Mouse (Mus musculus) spleen, postnatal 14 days (tissue): ENCODE measurements around the gene Neurl2.
A peak's percentile ranks its signal among the peaks of the same experiment; 100 is the strongest.
"Not testable (repeated sequence)": the region's sequence is repeated elsewhere in the genome, so short reads cannot be mapped to it uniquely, and the experiment has no call there.

Experiments used
- DNase-seq, 2 experiments: peaks; one replicate each; pipeline ENCODE4 v3.0.0; 2021 to 2022; ENCODE audit warnings: low spot score in 2 of 2

Gene Neurl2

DNA sequence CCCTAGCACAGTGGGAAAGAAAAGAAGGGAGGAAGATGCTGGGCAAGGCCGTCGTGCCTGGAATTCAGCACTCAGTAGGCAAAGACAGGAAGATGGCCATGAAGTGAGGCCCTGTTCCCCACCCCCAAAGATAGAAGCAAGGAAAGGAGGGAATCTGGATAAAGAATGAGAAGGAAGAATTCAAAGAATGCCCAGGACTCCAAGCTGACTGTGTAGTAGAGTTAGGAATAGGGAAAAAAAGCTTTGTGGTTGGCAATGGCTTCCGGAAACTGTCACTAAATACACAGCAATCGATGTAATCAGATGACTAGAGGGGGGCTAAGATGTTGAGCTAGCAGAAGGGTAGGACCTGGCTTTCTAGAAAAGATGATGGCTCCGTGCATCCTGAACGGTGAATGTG, 16.1 kb downstream of the Neurl2 start:
- DNase-seq, result no peak

DNA sequence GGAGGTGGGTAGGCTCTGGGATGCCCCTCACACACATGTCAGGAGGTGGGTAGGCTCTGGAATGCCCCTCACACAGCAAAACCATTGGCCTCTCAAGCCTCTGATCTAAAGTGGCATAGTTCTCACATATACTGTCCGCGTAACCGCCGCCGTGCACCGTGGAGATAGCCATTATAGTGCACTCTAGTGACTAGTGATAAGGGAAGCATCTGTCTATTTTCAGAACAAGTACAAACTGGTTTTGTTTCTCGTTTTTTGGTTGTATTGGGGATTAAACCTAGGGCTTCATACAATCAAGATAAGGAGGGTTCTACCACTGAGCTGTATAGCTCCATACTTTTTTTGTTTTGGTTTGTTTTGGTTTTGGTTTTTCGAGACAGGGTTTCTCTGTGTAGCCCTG, 17.4 kb downstream of the Neurl2 start:
- DNase-seq, result no peak

DNA sequence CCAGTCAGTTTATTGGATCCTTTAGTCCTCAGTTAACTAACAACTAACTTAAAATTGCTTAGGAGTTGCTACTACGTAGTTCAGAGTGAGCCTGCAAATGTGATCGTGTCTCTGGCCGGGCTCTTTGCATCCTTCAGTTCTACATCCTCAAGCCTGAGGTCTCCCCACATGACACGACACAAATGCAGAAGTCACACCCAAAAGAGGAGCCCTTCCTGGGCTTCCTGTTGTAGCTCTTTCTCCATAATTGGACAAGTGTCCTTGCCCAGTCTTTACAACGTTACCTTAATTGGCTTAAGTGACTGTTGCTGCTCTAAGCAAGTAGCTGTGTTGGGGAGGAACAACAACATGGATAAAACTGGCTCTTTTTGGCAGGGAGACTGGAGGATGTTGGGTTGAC, 17.9 kb downstream of the Neurl2 start:
- DNase-seq, result no peak

DNA sequence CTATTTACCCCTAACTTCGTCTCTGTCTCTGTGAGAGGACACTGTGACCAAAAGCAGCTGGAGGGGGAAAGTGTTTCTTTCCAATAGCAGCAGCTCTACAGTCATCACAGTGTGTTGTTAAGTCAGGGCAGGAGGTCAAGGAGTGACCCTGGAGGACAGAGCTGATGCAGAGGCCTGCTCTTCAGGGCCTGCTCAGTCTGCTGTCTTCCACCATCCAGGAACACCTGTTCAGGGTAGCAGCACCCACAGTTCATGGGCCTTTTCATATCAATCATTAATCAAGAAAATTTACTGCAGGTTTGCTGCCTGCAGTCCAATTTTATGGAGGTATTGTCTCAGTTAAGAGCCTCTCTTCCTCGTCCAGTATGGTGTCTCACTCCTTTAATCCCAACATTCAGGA, 19.7 kb downstream of the Neurl2 start:
- DNase-seq, result no peak

DNA sequence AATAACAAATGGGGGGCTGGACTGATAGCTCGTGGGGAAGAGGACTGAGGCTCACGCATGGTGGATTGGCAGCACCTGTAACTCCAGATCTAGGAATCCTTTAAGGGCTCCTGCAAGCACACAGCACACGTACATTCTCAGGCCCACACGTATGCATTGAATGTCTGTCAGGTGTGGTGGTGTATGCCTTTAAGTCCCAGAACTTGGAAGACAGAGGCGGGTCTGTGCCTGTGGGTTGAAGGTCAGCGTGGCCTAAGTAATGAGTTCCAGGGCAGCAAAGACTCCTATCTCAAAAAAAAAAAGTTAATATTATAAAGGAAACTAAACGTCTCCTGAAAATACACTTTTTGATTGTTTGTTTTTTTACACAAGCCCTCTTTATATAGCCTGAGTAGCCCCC, 26.6 kb downstream of the Neurl2 start:
- DNase-seq, result no peak

DNA sequence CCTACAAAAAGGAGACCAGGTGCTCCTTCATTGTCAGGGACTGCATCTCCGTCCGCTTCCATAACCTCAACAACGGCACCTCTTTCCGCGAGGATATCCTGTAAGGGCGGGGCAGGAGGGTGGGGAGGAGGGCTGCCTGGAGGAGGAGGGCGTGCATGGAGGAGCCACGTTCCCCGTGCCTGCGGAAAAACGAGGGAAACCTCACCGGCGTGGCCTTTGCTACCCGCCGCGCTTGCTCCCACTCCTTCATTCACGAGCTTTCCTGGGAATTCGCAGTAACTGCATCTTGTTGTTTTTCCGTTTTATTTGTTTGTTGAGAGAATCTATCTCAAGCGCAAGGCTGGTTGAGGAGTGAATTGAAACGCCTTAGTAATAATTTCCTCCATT, 27.9 kb downstream of the Neurl2 start:
- DNase-seq, result no peak

DNA sequence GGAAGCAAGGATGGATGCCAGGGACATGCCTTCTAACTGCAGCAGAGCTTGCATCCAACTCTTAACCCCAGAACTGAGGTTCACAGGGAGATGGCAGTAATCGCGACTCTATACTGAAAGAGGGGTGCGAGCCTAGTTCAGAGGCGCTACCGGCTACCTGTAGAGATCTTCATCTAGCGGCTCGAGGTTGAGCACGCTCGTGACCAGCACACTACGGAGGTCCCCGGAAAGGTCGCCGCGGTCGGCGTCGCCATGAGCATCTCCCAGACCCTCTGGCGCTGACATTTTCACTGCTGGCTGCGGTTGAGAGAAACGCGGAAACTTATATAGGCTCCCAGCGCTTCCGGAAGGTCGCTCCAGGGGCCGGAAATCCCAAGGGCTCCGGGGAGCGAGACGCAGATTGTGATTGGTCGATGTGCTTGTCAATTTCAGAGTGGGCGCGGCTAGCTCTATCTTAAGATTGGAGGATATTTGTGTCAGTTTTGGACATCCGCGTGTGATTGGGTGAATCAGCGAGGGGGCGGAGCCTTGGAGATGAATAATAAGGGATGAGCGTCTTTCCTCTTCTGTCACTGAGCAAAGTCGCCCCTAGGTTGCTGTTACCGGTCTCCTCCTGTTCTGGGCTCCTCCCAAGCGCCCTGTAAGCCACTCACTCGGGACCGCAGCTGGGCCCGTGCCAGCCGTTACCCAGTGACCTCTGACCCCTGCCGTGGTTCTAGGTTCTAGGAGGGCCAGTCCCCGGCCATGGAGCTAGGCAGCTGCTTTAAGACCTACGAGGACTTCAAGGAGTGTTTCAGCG, 28.5 kb downstream of the Neurl2 start, which contains the start of the genes Acot8 and Zswim3:
TSS of gene Acot8 (minus strand) at position 350 of the 799 bp plus-strand sequence.
TSS of gene Zswim3 (plus strand) at position 566 of the 799 bp plus-strand sequence.
- DNase-seq, result peak; percentile 98

DNA sequence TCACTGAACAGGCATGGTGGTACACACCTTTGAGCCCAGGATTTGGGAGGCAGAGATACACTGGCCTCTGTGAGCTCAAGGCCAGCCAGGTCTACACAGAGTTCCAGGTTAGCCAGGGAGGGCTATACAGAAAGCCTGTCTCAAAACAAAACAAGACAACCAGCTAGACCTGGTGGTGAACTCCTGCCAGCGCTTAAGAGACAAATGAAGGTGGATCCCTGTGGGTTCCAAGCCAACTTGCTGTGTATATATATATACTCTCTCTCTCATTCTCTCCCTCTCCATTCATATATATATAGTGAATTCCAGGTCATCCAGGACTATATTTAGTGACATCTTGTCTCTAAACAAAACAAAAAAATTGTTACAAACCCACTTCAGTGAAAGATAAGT, 29.3 kb downstream of the Neurl2 start:
- no peak for DNase-seq

DNA sequence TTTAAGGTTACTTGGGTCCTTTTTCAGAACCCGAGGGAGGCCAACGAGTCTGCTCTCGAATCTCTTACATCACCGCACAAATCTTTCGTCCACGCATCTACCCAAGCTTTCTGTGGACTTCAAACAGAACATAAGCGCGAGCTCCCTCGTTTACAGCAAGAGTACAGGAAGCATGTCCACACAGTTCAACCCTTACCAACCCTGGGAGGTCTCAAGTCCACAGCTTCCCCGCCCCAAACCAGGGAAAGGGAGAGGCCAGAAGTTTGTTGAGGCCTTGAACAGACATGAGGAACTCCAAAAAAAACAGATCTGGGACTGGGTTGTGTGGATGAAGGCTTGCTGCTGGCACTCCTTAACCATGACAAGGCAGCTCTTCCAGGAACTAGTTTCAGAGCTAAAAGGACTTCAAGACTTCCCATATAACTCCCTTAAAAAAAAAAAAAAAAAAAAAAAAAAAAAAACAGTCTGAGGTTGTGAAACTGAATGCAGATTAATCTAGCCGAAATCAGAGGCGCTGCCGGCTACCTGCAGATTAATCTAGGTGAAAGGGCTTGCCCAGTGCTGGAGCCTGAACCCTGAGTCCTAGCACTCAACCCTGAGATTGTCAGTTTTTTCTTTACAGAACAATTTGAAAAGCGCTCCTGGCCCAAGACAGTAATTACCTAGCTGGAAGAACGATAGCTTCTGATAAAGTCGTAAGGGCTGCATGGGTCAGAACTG, 29.9 kb downstream of the Neurl2 start:
- no peak for DNase-seq

DNA sequence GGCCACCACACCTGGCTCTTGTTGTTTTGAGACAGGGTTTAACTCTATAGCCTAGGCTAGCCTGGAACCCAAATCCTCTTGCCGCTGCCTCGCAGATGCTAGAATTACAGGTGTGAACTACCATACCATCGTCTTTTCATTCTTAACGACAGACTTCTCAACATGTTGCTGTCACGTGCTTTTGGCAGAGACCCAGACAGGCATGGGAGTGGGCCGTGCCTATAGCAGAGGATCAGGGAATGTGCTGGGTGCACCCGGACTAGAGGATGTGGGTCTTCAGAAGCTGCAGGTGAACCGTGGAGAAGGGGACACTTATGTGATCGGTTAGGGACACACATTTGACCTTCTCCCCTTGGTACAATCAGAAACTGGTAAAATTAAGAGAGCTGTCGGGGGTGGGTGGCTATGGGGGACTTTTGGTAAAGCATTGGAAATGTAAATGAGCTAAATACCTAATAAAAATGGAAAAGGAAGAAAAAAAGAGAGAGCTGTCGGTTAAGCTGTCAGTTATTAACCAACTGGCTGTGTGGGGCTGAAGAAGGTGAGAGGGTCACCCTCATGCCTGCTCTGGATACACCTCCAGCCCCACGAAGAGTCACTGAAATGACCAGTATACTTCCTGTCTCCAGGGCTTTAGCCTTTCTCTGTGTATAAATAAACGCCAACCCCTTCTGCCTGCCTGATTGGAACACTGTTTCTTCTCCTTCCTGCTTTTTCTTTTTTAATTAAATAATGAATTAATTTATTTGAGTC, 32.8 kb downstream of the Neurl2 start:
- no peak for DNase-seq

DNA sequence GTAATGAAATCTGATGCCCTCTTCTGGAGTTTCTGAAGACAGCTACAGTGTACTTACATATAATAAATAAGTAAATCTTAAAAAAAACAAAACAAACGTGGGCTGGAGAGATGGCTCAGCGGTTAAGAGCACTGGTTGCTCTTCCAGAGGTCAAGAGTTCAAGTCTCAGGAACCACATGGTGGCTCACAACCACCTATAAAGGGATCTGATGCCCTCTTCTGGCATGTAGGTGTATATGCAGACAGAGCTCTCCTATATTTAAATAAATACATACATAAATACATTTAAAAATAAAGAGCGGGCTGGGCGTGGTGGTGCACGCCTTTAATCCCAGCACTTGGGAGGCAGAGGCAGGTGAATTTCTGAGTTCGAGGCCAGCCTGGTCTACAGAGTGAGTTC, 34.7 kb downstream of the Neurl2 start:
- DNase-seq, result not testable (repeated sequence)

DNA sequence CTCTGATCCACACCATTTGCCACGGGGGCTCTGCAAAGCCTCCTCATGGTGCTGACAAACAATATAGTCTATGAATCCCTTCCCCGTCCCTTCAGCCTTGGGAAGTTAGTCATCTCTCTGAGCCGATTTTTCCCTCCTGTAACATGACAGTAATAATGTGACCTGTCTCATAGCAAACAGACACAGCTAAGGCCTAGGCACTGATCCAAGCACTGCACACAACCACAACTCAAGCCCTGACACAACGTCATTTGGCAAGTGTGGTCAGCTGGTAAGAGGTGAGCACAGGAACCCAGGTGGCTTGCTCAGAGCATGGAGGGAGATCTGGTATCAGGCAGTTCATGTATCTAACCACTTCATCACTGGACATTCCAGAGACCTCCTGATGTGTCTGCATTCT, 37.4 kb downstream of the Neurl2 start:
- DNase-seq, result no peak

DNA sequence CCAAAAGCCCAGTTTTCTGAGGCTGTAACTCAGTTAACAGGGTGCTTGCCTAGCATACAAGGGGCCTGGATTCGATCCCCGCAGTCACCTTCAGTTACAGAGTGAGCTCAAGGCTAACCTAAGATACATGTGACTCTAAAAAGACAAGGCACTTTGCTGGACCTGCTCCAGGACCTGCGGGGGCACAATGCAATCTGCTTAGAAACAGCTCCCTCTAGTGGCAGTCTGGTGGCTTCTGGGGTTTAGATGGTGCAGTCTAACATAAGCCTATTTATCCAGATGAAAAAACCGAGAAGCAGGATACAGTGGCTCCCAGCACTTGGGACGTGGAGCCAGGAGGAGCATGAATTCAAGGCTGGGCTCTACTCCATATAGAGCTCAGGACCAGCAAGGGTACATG, 39.0 kb downstream of the Neurl2 start:
- DNase-seq, result peak; percentile 48 to 76

DNA sequence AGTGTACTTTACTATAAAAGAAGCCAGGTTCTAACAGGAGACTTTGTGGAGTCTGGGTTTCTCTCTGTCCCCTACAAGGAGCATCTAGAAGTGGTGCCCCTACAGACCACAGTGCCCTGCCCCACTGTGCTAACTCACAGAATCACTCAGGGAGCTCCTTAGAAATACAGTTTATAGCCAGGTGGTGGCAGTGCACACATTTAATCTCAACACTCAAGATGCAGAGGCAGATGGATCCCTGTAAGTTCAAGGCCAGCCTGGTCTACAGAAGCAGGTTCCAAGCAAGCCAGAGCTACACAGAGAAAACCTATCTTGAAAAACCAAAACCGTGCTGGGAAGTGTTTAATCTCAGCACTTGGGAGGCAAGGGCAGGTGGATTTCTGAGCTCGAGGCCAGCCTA, 39.5 kb downstream of the Neurl2 start:
- DNase-seq, result no peak

DNA sequence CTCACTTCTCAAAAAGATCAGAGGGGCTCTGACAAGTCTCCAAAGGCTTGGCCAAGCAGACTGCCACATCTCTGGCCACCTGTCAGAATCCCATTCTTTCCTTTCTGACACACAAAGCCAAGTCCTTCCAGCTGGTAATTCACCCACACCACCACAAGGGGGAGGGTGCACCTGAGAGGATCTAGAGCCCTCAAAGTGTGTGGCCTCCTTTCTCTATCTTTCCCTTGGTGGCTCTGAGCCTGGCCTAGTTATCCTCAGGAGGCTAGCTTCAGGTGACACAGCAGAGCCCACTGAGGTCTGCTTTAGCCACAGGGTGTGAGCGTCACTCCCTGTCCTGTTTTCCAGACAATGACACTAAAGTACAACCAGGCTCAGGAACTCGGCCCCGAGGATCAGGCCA, 40.0 kb downstream of the Neurl2 start:
- peak; percentile 38 to 62 for DNase-seq

DNA sequence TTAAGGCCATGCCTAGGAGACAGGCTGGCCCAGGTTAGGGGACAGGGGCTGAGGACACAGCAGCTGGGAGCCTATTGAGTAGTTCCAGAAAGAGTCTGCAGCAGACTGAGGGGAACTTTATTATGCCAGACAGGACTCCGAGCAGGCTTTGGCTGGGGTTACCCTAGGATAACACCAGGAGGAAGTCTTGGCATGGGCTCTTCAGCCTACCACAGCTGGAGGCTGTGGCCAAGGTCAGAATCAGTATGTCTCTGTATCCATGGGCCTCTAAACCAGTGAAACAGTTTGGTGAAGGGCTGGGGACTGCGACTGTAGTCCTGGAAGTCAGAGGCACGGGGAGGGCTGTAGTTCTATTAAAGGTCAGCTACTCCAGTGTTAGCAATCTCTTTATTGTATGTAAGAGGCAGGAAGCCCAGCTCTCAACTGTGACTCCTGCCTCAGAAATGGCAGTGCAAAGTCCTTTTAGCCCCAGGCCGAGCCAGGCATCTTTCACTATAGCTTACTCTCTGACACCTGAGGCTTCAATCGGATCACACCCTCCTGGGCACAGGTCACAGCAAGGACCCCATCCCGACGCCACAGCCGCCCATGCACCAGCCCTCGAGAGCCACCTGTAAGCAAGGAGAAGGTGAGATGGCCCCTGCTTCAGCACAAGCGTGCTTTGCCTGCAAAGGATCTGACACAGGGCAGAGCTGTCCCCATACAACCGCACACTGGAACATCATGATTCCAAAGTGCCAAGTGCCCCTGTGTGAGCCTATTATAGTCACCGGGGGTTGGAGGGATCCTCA, 40.7 kb downstream of the Neurl2 start:
- no peak for DNase-seq

DNA sequence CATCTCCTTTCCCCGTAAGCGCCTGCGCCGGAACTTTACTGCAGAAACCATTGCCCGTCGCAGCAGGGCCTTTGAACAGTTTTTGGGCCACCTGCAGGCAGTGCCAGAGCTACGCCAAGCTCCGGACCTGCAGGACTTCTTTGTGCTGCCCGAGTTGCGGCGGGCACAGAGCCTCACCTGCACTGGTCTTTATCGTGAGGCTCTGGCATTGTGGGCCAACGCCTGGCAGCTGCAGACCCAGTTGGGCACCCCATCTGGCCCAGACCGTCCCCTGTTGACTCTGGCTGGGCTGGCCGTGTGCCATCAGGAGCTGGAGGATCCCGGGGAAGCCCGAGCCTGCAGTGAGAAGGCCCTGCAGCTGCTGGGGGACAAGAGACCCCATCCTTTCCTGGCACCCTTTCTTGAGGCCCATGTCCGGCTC, 41.4 kb downstream of the Neurl2 start:
- no peak for DNase-seq

DNA sequence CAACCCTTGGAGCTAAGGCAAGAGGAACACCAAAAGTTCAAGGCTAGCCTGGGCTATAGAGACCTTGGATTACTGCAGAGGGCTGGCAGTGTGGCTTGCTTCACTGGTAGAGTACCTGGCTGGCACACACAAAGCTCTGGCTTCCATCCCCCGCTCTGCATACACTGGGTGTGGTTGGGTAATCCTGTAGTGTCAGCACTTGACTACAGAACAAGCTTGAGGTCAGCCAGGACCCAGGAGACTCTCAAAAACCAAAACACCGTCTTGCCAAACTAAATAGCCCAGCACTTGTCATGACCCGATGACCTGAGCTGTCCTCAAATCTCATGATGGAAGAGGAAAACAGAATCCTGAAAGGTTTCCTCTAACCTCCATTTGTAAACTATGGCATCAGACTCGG, 42.8 kb downstream of the Neurl2 start:
- DNase-seq, result no peak

DNA sequence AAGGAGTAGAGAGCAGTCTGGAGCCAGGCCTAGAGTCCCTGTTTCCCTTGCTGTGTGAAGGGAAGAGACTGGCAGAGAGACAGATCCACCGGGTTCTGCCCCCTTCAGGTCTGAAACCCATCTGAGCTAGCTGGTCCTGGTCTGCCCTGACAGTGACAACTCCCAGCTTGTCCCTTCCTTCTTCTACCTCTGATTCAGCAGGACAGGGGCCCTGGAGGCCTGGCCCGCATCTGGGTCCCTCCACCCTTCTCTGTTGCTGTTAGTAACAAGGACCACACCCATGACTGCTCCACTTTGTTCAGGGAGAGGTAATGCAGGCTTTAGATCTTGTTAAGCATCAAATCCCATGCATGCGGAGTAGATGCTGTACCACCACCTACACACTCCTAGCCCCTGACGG, 44.8 kb downstream of the Neurl2 start:
- DNase-seq, result no peak

DNA sequence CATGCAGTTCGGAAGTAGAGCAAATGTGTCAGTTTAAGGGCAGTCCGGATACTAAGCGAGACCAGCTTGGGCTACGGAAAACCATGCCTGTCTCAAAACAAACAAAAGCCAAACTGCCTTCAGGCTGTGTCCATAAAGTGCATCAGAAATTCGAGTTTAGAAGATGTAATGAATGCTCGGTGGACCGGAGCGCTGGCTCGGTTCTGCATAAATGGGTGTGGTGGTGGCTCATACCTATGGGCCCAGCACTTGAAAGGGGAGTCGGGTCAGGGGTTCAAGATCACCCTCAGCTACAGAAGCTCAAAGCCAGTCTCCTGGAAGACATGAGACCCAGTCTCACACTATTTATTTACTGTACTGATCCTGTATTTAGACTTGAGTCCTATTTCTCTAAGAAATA, 45.5 kb downstream of the Neurl2 start:
- no peak for DNase-seq

DNA sequence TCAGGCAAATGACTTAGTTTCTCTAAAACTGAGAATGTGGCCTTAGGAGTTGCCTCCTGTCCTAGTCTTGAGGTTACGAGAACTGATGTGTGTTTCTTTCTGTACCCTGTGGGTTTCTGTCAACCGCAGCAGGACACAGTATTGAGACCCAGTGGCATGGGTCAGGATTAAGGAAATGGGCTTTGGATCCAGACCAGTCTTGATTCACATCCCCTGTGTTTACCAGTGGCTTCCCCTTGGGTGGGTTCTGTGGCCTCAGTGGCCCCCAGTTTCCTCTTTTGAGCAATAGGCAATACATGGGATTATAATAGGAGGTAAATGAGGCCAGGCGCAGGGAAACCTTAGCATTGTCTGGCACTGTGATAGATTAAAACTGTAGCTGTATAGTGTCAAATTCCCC, 46.2 kb downstream of the Neurl2 start:
- no peak for DNase-seq

DNA sequence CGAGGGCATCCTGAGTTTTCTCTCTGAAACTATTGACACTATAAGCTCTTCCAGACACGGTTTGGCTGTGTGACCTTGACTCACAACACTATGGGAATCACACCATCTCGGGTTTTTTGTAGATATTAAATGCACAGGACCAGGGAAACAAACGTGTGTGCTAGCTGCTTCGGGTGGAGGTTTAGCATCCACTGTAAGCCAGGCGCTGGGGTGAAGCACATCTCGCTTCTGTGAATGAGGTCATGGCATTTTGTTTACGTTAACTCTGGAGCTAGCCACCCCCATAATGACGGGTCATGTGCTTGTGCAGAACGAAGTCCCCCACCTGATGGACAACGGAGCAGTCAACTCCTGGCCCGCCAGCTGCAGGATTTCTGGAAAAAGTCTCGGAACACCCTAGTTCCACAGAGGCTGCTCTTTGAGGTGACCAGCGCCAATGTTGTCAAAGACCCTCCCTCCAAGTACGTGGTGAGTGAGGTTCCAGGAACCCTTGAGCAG, 46.8 kb downstream of the Neurl2 start:
- DNase-seq, result no peak
